Mouse (Mus musculus) liver, embryonic 12.5 days (tissue): ENCODE measurements around the gene Tiam1. TPM values are rescaled to one million over a fixed set of nuclear protein-coding genes. Genes with fewer than 3 reads are reported as not detected.

Source experiments
- ATAC-seq: fragments of 200-750 bp; cut with Nextera tagmentation; 2 replicates; pipeline ENCODE4 v1.8.0; 2017; ENCODE audit warnings: moderate number of reproducible peaks, mild to moderate bottlenecking, moderate library complexity
- H3K27ac ChIP-seq: fragments of 300-500 bp; sonication (generic); 2 replicates; pipeline ENCODE4 v1.5.1; 2016; ENCODE audit warnings: mild to moderate bottlenecking
- H3K27me3 ChIP-seq: fragments of 300-500 bp; sonication (generic); replicated peaks from 2 replicates; pipeline ENCODE4 v1.6.1; 2016; ENCODE audit warnings: mild to moderate bottlenecking, moderate library complexity
- H3K36me3 ChIP-seq: fragments of 300-500 bp; sonication (generic); 2 replicates; pipeline ENCODE4 v1.6.1; 2016; ENCODE audit warnings: mild to moderate bottlenecking, moderate library complexity
- H3K4me1 ChIP-seq: fragments of 300-500 bp; sonication (generic); 2 replicates; pipeline ENCODE4 v1.6.1; 2016
- H3K4me2 ChIP-seq: fragments of 300-500 bp; sonication (generic); 2 replicates; pipeline ENCODE4 v1.6.1; 2016; ENCODE audit warnings: mild to moderate bottlenecking, moderate library complexity
- H3K4me3 ChIP-seq: fragments of 300-500 bp; sonication (generic); 2 replicates; pipeline ENCODE4 v1.5.1; 2016; ENCODE audit warnings: mild to moderate bottlenecking, moderate library complexity
- H3K9ac ChIP-seq: fragments of 300-500 bp; sonication (generic); 2 replicates; pipeline ENCODE4 v1.6.1; 2016; ENCODE audit warnings: mild to moderate bottlenecking, moderate library complexity
- H3K9me3 ChIP-seq: fragments of 300-500 bp; sonication (generic); replicated peaks from 2 replicates; pipeline ENCODE4 v1.6.1; 2016; ENCODE audit warnings: mild to moderate bottlenecking, moderate library complexity
- WGBS: fragments of 180-500 bp; shearing (Covaris S2); methylation state at CpG from one replicate; pipeline ENCODE4 v1.1.7; 2016; ENCODE audit not compliant: insufficient replicate concordance; 5-methylcytosine and 5-hydroxymethylcytosine counted together
- polyA plus RNA-seq: library from polyadenylated mRNA; unstranded; fragments of >200 nt; fragmentation: Nextera tagmentation; extraction: Ambion mirVana; gene quantifications from 2 replicates; pipeline ENCODE4 v1.2.1, GENCODE M21; 2016

Tiam1 gene
- polyA plus RNA-seq, 1 experiment from 2014 or later = 9.7 TPM

DNA sequence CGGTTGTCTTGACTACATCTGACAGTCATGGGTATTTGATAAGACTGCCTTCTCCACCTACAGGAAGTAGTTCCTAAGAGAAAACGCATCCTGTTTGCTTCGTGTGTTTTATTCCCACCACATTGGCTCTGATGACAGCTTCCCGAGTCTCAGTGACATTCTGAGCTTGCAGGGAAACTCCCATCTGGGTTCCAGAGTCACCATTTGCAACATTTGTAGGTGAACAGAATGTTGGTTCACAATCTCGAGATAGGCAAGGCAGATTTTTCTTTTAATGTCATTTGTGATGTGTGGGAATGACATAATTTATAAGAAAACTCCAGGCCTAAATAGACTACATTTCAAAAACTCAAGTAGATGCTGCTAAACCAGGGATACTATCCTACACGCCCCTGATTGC, 207.0 kb downstream of the Tiam1 start:
- no peak overlapping the region for H3K9ac ChIP-seq
- peaks cover 16% of the 10 kb centered on the region for H3K4me1 ChIP-seq
- ATAC-seq = no peak
- H3K27ac ChIP-seq = no peak overlapping the region
- H3K27me3 ChIP-seq = no peaks in the 10 kb centered on the region
- H3K36me3 ChIP-seq = no peaks in the 10 kb centered on the region
- no peak overlapping the region for H3K4me2 ChIP-seq
- no peak overlapping the region for H3K4me3 ChIP-seq
- WGBS = 47% methylated on average over 6 of the region's 6 CpGs
- H3K9me3 ChIP-seq = 0 out of 2 replicates have a peak, but pooled peaks cover 5% of the 10 kb centered on the region

DNA sequence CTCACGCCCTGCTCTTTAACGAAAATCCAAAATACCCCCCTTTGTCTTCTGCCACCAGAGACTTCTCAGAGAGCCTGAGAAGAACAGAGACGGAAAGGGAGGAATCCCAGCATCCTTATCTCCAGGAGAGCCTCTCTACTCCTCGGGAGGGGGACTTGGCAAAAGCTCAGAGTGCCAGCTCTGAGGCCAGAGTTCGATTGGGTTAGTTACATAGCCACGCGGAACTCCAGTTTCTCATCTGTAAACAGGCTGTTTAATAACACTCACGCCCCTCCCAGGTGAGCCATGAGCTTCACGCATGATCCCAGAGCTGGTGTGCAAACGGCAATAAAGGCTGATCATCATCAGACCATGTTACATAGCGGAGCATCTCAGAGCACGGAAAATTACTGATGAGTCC, 208.2 kb downstream of the Tiam1 start:
- ATAC-seq = no peak
- no peak overlapping the region for H3K4me3 ChIP-seq

DNA sequence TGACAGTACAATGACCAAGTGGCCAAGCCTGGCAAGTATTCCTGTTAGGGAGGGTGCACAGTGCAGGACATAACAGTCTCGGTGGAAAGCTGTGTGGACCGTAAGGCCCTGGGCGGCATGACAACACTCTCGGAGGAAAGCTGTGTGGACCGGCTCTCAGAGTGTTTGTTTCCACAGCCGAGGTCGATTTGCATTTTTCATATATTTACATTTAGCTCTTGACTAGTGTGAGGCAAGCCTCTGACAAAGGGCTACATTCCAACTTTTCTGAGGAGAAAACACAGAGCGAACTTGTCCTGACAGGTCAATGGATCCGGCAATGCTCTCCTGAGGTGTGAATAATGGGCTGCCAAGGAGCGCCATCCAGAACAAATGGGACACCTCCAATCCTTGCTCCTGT, 209.0 kb downstream of the Tiam1 start:
- no peak overlapping the region for H3K4me3 ChIP-seq
- H3K27ac ChIP-seq = no peak overlapping the region
- 82% methylated on average over 10 of the region's 10 CpGs for WGBS
- peaks cover 16% of the 10 kb centered on the region for H3K4me1 ChIP-seq
- H3K9me3 ChIP-seq = no peaks in the 10 kb centered on the region
- H3K9ac ChIP-seq = no peak overlapping the region
- no peak for ATAC-seq
- no peaks in the 10 kb centered on the region for H3K36me3 ChIP-seq
- H3K27me3 ChIP-seq = no peaks in the 10 kb centered on the region
- H3K4me2 ChIP-seq = no peak overlapping the region

More for the DNA sequence above, 208.2 kb downstream of the Tiam1 start:
- H3K27me3 ChIP-seq = no peaks in the 10 kb centered on the region
- H3K36me3 ChIP-seq = no peaks in the 10 kb centered on the region
- H3K27ac ChIP-seq = no peak overlapping the region
- H3K4me1 ChIP-seq = peaks cover 16% of the 10 kb centered on the region
- 75% methylated on average over 12 of the region's 12 CpGs for WGBS
- H3K9me3 ChIP-seq = no peaks in the 10 kb centered on the region
- no peak overlapping the region for H3K9ac ChIP-seq
- no peak overlapping the region for H3K4me2 ChIP-seq

DNA sequence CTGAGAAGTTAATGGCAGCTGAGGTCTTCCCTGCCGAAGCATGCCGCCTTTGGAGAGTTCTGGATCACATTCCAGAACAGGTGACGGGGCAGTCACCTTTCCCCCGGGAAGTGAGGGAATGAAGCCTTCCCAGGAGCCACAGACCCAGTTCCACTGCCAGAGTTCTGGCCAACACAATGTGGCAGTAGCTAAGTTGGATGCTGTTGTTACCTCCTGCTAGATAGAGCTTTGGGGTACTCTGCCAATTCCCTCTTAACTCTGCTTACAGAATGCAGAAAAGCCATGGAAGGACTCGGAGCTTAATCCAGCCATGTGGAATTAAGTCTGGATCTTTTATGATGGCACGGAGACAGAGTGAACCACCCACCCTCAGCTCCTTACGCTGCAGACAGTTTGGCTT, 209.6 kb downstream of the Tiam1 start:
- WGBS = 75% methylated on average over 7 of the region's 7 CpGs
- no peaks in the 10 kb centered on the region for H3K27me3 ChIP-seq
- no peak overlapping the region for H3K9ac ChIP-seq
- no peak overlapping the region for H3K4me2 ChIP-seq
- no peak for ATAC-seq
- H3K4me3 ChIP-seq = no peak overlapping the region
- H3K36me3 ChIP-seq = no peaks in the 10 kb centered on the region
- no peaks in the 10 kb centered on the region for H3K9me3 ChIP-seq
- no peak overlapping the region for H3K27ac ChIP-seq
- H3K4me1 ChIP-seq = peaks cover 11% of the 10 kb centered on the region

DNA sequence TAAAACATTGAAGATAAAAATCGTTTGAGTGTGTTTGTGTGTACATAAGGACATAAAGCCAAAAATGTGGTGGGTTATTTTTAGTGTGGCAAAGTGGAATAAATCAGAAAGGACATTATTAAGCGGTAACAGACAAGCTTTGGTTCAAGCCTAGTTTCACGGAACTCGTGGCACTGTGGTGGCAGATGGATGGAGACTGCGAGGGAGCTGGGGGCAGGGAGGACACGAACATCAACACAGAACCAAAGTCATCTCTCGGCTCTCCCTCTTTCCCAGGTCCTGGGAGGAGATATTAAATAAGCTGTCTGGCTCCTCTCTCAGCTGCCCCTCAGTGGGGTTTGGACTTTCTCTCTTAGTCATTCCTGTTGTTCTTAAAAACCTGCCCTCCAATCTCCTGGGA, 215.0 kb downstream of the Tiam1 start:
- Histone ChIP-seq H3K4me1 (no peaks in the 10 kb centered on the region), H3K4me3 (no peak overlapping the region), H3K36me3 (no peaks in the 10 kb centered on the region), H3K9ac (no peak overlapping the region), H3K4me2 (no peak overlapping the region), H3K27ac (no peak overlapping the region), H3K27me3 (no peaks in the 10 kb centered on the region), H3K9me3 (no peaks in the 10 kb centered on the region)
- ATAC-seq = no peak
- 75% methylated on average over 7 of the region's 7 CpGs for WGBS

DNA sequence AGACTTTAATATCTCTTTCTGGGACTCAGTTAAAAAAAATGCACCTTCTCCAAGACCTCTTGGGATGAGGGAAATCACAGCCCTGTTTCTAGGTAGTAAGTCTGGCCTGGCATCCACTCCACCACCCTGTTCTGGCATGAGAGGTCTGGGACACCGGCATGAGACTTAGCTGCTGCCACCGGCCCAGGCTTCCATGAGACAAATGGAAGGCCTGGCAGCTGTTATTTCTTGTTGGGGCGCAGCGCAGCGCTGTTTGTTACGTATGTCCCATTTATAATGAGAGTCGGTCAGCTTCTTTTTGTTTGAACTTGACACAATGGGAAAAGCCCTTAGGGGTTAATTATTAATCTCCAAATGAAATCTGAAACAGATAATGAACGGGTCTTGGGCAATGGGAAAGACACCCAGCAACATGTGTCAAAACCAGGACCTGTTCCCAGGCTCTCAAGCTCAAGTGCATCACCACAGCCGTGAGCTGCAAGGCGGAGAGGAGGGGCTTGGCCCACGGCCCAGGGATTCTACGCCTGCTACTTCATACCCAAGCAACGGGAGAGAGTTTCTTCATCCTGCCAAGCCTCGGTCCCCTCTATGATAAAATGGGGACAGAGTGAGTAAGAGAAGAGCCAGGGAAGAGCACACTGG, 219.2 kb downstream of the Tiam1 start:
- Histone ChIP-seq H3K9ac (no peak overlapping the region), H3K27me3 (no peaks in the 10 kb centered on the region), H3K9me3 (no peaks in the 10 kb centered on the region; the same call in 1 of the 2 replicates), H3K4me3 (no peak overlapping the region), H3K36me3 (no peaks in the 10 kb centered on the region), H3K27ac (no peak overlapping the region), H3K4me1 (no peaks in the 10 kb centered on the region), H3K4me2 (no peak overlapping the region)
- ATAC-seq = no peak
- 76% methylated on average over 14 of the region's 14 CpGs for WGBS

DNA sequence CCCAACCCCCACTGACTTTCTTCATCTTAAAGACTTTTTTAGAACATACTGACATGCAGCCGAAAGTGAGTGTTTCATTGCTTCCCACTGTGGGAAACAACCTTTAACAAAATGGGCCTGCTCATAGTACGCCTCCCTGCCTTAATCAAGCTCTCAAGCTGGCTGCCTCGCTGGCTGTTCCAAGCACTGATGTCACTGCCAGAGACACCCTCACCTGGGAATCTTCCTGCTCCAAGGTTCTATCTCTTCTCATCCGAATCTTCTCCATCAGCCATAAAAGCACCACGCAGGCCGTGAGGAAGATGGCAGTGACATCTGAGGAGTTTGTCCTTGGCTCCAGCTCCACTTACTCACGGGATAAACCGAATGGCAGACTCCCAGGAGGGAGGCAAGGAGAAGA, 220.3 kb downstream of the Tiam1 start:
- 78% methylated on average over 8 of the region's 8 CpGs for WGBS
- no peak overlapping the region for H3K27ac ChIP-seq
- no peak for ATAC-seq
- no peak overlapping the region for H3K9ac ChIP-seq
- no peaks in the 10 kb centered on the region for H3K36me3 ChIP-seq
- H3K4me1 ChIP-seq = no peaks in the 10 kb centered on the region
- H3K9me3 ChIP-seq = no peaks in the 10 kb centered on the region; the same call in 1 of the 2 replicates
- H3K4me2 ChIP-seq = no peak overlapping the region
- no peaks in the 10 kb centered on the region for H3K27me3 ChIP-seq
- no peak overlapping the region for H3K4me3 ChIP-seq

DNA sequence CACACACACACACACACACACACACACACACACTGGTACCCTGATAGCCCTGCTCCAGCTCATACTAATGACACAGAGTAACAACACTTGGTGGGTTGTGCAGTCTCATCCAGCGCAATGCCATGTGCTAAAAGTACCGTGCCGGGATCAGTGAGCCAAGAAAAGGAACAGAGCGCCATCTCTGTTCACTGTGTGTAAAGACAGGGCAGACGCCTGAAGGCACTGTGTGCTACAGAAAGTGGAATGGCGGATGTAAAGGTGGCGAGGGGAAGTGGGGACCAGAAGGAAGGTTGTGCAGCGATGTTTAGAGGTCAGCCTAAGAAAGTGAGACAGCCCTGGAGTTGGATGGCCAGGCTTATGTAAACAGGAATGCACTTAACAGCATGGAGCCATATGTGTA, 221.1 kb downstream of the Tiam1 start:
- 75% methylated on average over 8 of the region's 8 CpGs for WGBS
- Histone ChIP-seq H3K9me3 (no peaks in the 10 kb centered on the region; the same call in 1 of the 2 replicates), H3K4me2 (no peak overlapping the region), H3K4me3 (no peak overlapping the region), H3K4me1 (no peaks in the 10 kb centered on the region), H3K36me3 (no peaks in the 10 kb centered on the region), H3K9ac (no peak overlapping the region), H3K27ac (no peak overlapping the region), H3K27me3 (no peaks in the 10 kb centered on the region)
- ATAC-seq = no peak

DNA sequence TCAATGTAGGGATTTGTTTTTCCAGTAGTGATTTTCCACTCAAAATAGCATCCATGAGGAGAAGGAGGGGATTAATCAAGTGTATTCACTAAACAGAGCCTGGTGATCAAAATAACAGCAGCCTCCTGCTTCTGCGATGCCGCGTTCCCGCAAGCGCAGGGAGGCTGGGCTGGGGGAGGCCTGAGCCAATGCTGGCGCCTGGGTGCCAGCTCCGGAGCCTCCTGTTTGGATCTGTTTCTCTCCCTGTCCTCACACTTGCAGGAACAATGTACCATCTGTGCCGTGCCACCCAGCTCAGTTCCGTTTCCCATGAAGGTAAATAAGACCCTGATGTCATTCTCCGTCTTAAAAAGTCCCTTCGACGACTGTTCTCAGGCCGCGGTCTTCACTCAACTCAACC, 222.2 kb downstream of the Tiam1 start:
- ATAC-seq = no peak
- 85% methylated on average over 14 of the region's 14 CpGs for WGBS
- Histone ChIP-seq H3K27me3 (no peaks in the 10 kb centered on the region), H3K4me2 (no peak overlapping the region), H3K27ac (no peak overlapping the region), H3K9ac (no peak overlapping the region), H3K9me3 (no peaks in the 10 kb centered on the region; the same call in 1 of the 2 replicates), H3K36me3 (no peaks in the 10 kb centered on the region), H3K4me3 (no peak overlapping the region), H3K4me1 (no peaks in the 10 kb centered on the region)

DNA sequence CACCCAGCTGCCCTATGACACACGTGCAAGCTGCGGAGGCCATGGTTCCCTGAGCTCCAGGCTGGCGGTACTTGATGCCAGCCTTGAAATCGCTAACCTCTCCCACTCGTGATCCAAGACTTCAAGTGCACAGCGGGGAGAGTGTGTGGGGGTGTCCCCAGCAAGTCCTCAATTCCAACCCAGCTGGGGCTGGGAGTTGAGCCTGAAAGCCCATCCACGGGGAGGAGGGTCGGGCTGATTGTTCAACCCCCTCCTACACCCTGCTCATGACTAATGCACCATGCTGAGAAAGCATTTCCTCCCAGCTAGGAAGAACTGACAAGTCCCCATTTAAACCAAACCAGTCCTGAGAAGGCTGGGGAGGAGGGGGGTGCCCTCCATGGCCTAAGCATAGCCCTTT, 223.2 kb downstream of the Tiam1 start:
- 68% methylated on average over 8 of the region's 8 CpGs for WGBS
- Histone ChIP-seq H3K4me1 (no peaks in the 10 kb centered on the region), H3K9ac (no peak overlapping the region), H3K4me2 (no peak overlapping the region), H3K36me3 (no peaks in the 10 kb centered on the region), H3K9me3 (no peaks in the 10 kb centered on the region; the same call in 1 of the 2 replicates), H3K27ac (no peak overlapping the region), H3K27me3 (no peaks in the 10 kb centered on the region), H3K4me3 (no peak overlapping the region)
- no peak for ATAC-seq

DNA sequence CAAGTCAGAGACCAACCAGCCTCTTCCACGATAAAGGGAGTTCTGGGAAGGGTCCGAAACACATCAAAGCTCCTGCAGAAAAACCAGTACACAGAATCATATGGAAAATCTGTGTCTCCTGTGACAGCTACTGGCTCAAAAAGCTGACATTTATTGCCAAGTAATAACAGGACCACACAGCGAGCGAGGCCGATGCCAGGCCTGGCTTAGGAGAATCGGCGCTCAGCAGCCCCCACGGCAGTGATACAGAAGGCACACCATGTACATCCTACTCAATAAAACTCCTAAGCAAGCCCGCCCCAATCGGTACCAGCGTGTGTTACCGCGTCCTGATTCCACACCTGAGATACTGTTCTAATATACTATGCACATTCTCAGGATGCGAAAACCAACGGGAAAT, 226.2 kb downstream of the Tiam1 start:
- Histone ChIP-seq H3K4me2 (no peak overlapping the region), H3K27me3 (no peaks in the 10 kb centered on the region), H3K4me3 (no peak overlapping the region), H3K36me3 (no peaks in the 10 kb centered on the region), H3K9me3 (no peaks in the 10 kb centered on the region; the same call in 1 of the 2 replicates), H3K27ac (no peak overlapping the region), H3K9ac (no peak overlapping the region), H3K4me1 (no peaks in the 10 kb centered on the region)
- no peak for ATAC-seq
- 90% methylated on average over 15 of the region's 15 CpGs for WGBS

DNA sequence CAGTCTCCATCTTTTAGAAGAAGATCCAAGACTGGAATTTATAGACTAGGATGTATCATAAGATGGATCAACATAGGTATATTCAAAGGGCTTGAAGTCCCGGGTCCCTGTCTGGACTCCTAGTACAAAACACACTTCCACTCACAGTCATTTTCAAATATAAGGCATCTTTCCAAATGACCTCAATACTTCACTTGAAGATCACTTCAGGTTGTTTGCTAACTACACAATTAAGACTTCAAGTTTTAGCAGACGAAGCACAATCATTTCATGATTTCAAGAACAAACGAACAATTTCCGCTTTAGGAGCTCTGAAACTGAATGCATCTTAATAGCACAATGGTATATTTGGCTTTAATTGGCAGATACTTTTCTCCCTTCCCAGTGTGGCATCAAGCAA, 228.6 kb downstream of the Tiam1 start:
- H3K4me3 ChIP-seq = no peak overlapping the region
- 83% methylated on average over 4 of the region's 4 CpGs for WGBS
- no peaks in the 10 kb centered on the region for H3K36me3 ChIP-seq
- no peaks in the 10 kb centered on the region for H3K27me3 ChIP-seq
- no peak overlapping the region for H3K9ac ChIP-seq
- no peak overlapping the region for H3K4me2 ChIP-seq
- ATAC-seq = no peak
- H3K27ac ChIP-seq = no peak overlapping the region
- no peaks in the 10 kb centered on the region for H3K9me3 ChIP-seq
- no peaks in the 10 kb centered on the region for H3K4me1 ChIP-seq
